ENCODE assay signal across 7 mouse cellular contexts in the genomic region with DNA sequence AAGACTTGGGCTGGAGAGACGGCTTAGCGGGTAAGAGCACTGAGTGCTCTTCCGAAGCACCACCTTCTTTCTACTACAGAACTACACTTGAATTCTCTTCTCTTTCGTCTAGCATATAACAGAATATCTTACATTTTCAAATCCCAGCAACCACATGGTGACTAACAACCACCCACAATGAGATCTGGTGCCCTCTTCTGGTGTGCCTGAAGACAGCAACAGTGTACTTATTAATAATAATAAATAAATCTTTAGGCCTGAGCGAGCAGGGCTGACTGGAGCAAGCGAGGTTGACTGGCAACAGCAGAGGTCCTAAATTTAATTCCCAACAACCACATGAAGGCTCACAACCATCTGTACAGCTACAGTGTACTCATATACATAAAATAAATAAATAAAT.
DNase-seq lines count a peak whose midpoint lies in the region; ATAC-seq and TF ChIP-seq lines count a peak whose summit lies in the region.
"Not testable (repeated sequence)": the region's sequence is repeated elsewhere in the genome, so short reads cannot be mapped to it uniquely, and the experiment has no call there.

No protein-coding gene starts in this region.

- TF ChIP-seq EP300 in heart, adult 2 months (IDR thresholded peaks at IDR 0.05; ENCODE audit: insufficient read depth, low read depth, low read length); liver, postnatal 0 days (IDR thresholded peaks at IDR 0.05; ENCODE audit: low read depth); stomach, postnatal 0 days (optimal IDR thresholded peaks at IDR 0.05): not testable (repeated sequence)

- intact Hi-C loops in heart, adult 2 months (cut with DNase I), result not testable (repeated sequence)

- peak; percentile 31 for DNase-seq in 416B (ENCODE audit: low read depth)
- DNase-seq in heart, adult 2 months; layer of hippocampus, adult 2 months (ENCODE audit: low spot score in 2 of 2); liver, postnatal 0 days; stomach, postnatal 0 days (ENCODE audit: low spot score): not testable (repeated sequence)
- peak; percentile 9 for DNase-seq in lung, postnatal 10 days

- H3K4me3 ChIP-seq in cortical plate, adult 2 months (ENCODE audit: insufficient read depth, low read length); heart, adult 2 months; layer of hippocampus, adult 2 months; liver, postnatal 0 days (ENCODE audit: low read depth, low read length); stomach, postnatal 0 days (ENCODE audit: low read depth, low read length): not testable (repeated sequence)

- not testable (repeated sequence) for H3K27ac ChIP-seq in cortical plate, adult 2 months (ENCODE audit: insufficient read depth, low read length); heart, adult 2 months; layer of hippocampus, adult 2 months; liver, postnatal 0 days (ENCODE audit: low read depth); stomach, postnatal 0 days (replicated peaks)

- ATAC-seq in liver, postnatal 0 days; stomach, postnatal 0 days (ENCODE audit: low FRiP score, low TSS enrichment): not testable (repeated sequence)

- not testable (repeated sequence) for TF ChIP-seq POLR2A in cortical plate, adult 2 months (IDR thresholded peaks at IDR 0.05; ENCODE audit: extremely low read depth, insufficient read depth, low read length); heart, adult 2 months (IDR thresholded peaks at IDR 0.05; ENCODE audit: insufficient read depth, low read depth, low read length)

- H3K9me3 ChIP-seq in liver, postnatal 0 days (ENCODE audit: low read length); stomach, postnatal 0 days (ENCODE audit: control insufficient read depth, low read length): not testable (repeated sequence)

- H3K36me3 ChIP-seq in heart, adult 2 months (ENCODE audit: control insufficient read depth, insufficient read depth, low read length); liver, postnatal 0 days (replicated peaks; ENCODE audit: insufficient read depth, low read length); stomach, postnatal 0 days (ENCODE audit: control insufficient read depth, insufficient read depth, low read length): not testable (repeated sequence)

- 0 out of 2 replicates have a peak, but pooled peaks have one; percentile 1 for TF ChIP-seq CTCF in cortical plate, adult 2 months (IDR thresholded peaks at IDR 0.05; ENCODE audit: extremely low read depth, insufficient read depth, low read length)
- peak; percentile 49 for TF ChIP-seq CTCF in heart, adult 2 months (IDR thresholded peaks at IDR 0.05)
- TF ChIP-seq CTCF in layer of hippocampus, adult 2 months (conservative IDR thresholded peaks at IDR 0.05), result peak; percentile 68
- TF ChIP-seq CTCF in liver, postnatal 0 days (IDR thresholded peaks at IDR 0.05; ENCODE audit: low read depth), result peak; percentile 15; the same call in 1 of the 2 replicates
- TF ChIP-seq CTCF in stomach, postnatal 0 days (IDR thresholded peaks at IDR 0.05; ENCODE audit: low read depth), result peak; percentile 38

- H3K27me3 ChIP-seq in heart, adult 2 months (ENCODE audit: control insufficient read depth, insufficient read depth, low read length); liver, postnatal 0 days (ENCODE audit: insufficient read depth, low read length); stomach, postnatal 0 days (ENCODE audit: control insufficient read depth, insufficient read depth, low read length): not testable (repeated sequence)

- not testable (repeated sequence) for H3K4me2 ChIP-seq in liver, postnatal 0 days (ENCODE audit: low read depth, low read length); stomach, postnatal 0 days (replicated peaks; ENCODE audit: low read depth)

- not testable (repeated sequence) for H3K9ac ChIP-seq in heart, adult 2 months (ENCODE audit: low read depth, low read length); liver, postnatal 0 days (replicated peaks); stomach, postnatal 0 days (ENCODE audit: low read length)

- H3K79me2 ChIP-seq in heart, adult 2 months (replicated peaks; ENCODE audit: control insufficient read depth, insufficient read depth, low read length), result not testable (repeated sequence)

- WGBS in heart, adult 2 months, result 94% methylated on average over 6 of the region's 6 CpGs
- WGBS in liver, postnatal 0 days (ENCODE audit: insufficient replicate concordance), result 84% methylated on average over 6 of the region's 6 CpGs
- 90% methylated on average over 6 of the region's 6 CpGs for WGBS in stomach, postnatal 0 days

- H3K4me1 ChIP-seq in cortical plate, adult 2 months (ENCODE audit: control insufficient read depth, insufficient read depth, low read length); heart, adult 2 months (ENCODE audit: control insufficient read depth, insufficient read depth, low read length); liver, postnatal 0 days (ENCODE audit: insufficient read depth); stomach, postnatal 0 days (replicated peaks; ENCODE audit: control insufficient read depth, insufficient read depth): not testable (repeated sequence)

Comparison
In these comparisons a context has a peak if more than half of its experiments do, and no peak if none do; other contexts are left out.
1. CTCF ChIP-seq: peak in every context shown above with its lines; median percentile 68 in layer of hippocampus, adult 2 months; 49 in heart, adult 2 months; 38 in stomach, postnatal 0 days; 15 in liver, postnatal 0 days; 1 in cortical plate, adult 2 months.